Mouse (Mus musculus): ENCODE measurements around the gene Gm10490. TPM values are rescaled to one million over a fixed set of nuclear protein-coding genes. Genes with fewer than 3 reads are reported as not detected.
A peak's percentile ranks its signal among the peaks of the same experiment; 100 is the strongest.
"Not testable (repeated sequence)": the region's sequence is repeated elsewhere in the genome, so short reads cannot be mapped to it uniquely, and the experiment has no call there.

Gm10490 gene
- polyA plus RNA-seq, 1 experiment: not detected

GRCm38 (mm10) chrX:7910473-7910872 lies 1.1 kb downstream of the Gm10490 start:
- TF ChIP-seq USF1 (IDR thresholded peaks at IDR 0.05; ENCODE audit: low read depth) (no peak), MAX (IDR thresholded peaks at IDR 0.05; ENCODE audit: low read depth) (no peak), REST (IDR thresholded peaks at IDR 0.05; ENCODE audit: insufficient read depth, insufficient read length) (no peak), CEBPB (IDR thresholded peaks at IDR 0.05; ENCODE audit: insufficient read depth, poor library complexity, severe bottlenecking) (no peak), SRF (IDR thresholded peaks at IDR 0.05; ENCODE audit: control insufficient read depth, insufficient read length, low read depth) (no peak), TCF12 (IDR thresholded peaks at IDR 0.05; ENCODE audit: insufficient read depth, poor library complexity, severe bottlenecking) (no peak), POLR2AphosphoS2 (IDR thresholded peaks at IDR 0.05; ENCODE audit: insufficient read length, low read depth) (no peak), MYOG (IDR thresholded peaks at IDR 0.05; ENCODE audit: control insufficient read depth in 1 of 3, insufficient read depth in 1 of 3, insufficient read length in 2 of 3, low read depth in 2 of 3) (no peak), E2F4 (IDR thresholded peaks at IDR 0.05; ENCODE audit: insufficient read depth) (no peak), POLR2A (IDR thresholded peaks at IDR 0.05; ENCODE audit: insufficient read length, low read depth) (no peak), TCF3 (IDR thresholded peaks at IDR 0.05; ENCODE audit: insufficient read length, low read depth) (no peak), MYOD1 (IDR thresholded peaks at IDR 0.05; ENCODE audit: control insufficient read depth in 1 of 3, insufficient read length in 2 of 3, low read depth in 2 of 3) (no peak)
- Histone ChIP-seq H3ac (ENCODE audit: control insufficient read depth, insufficient read length) (no peak overlapping the region), H3K36me3 (ENCODE audit: control insufficient read depth, insufficient read depth) (no peaks in the 10 kb centered on the region), H3K4me3 (no peak overlapping the region), H3K4me2 (ENCODE audit: low read depth) (no peak overlapping the region), H3K79me2 (ENCODE audit: control insufficient read depth, insufficient read depth) (no peaks in the 10 kb centered on the region), H3K27me3 (ENCODE audit: control insufficient read depth, insufficient read depth, insufficient read length) (no peaks in the 10 kb centered on the region)

DNA sequence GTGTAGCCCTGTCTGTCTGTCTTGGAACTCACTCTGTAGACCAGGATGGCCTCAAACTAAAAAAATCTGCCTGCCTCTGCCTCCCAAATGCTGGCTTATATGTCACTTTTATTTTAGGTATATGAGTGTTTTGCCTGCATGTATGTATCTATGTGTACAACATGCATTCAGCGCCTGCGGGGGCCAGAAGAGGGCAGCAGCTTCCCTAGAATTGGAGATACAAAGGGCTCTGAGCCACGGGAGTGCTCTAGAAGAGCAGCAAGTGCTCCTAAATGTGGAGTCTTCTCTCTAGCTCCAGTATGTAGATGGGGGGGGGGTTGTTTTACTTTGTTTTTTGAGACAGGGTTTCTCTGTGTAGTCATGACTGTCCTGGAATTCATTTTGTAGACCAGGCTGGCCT lies 6.3 kb downstream of the Gm10490 start:
- not testable (repeated sequence) for H3K4me3 ChIP-seq; H3K79me2 ChIP-seq (ENCODE audit: control insufficient read depth, insufficient read depth); H3K36me3 ChIP-seq (ENCODE audit: control insufficient read depth, insufficient read depth); H3K4me2 ChIP-seq (ENCODE audit: low read depth); H3ac ChIP-seq (ENCODE audit: control insufficient read depth, insufficient read length); H3K27me3 ChIP-seq (ENCODE audit: control insufficient read depth, insufficient read depth, insufficient read length)

DNA sequence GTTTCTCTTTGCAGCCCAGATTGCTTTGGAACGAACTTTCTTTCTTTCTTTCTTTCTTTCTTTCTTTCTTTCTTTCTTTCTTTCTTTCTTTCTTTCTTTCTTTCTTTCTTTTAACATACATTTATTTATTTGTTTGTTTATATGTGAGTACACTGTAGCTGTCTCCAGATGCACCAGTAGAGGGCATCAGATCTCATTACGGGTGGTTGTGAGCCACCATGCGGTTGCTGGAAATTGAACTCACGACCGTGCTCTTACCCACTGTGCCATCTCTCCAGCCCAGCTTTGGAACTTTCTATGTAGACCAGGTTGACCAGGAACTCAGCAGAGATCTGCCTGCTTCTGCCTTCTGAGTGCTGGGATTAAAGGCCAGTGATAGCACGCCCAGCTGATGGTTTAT lies 8.6 kb downstream of the Gm10490 start:
- H3ac ChIP-seq (ENCODE audit: control insufficient read depth, insufficient read length); H3K4me3 ChIP-seq; H3K36me3 ChIP-seq (ENCODE audit: control insufficient read depth, insufficient read depth); H3K4me2 ChIP-seq (ENCODE audit: low read depth); H3K79me2 ChIP-seq (ENCODE audit: control insufficient read depth, insufficient read depth): not testable (repeated sequence)
- peaks cover 12% of the 10 kb centered on the region for H3K27me3 ChIP-seq (ENCODE audit: control insufficient read depth, insufficient read depth, insufficient read length)

- Histone ChIP-seq H3K4me3 (no peak within 1 kb of the TSS), H3K79me2 (ENCODE audit: control insufficient read depth, insufficient read depth) (no peaks in the 10 kb centered on the region), H3K4me2 (ENCODE audit: low read depth) (no peak within 1 kb of the TSS), H3K36me3 (ENCODE audit: control insufficient read depth, insufficient read depth) (no peaks in the 10 kb centered on the region), H3ac (ENCODE audit: control insufficient read depth, insufficient read length) (no peak within 1 kb of the TSS), H3K27me3 (ENCODE audit: control insufficient read depth, insufficient read depth, insufficient read length) (peaks cover 22% of the 10 kb centered on the region)
- TF ChIP-seq POLR2A (IDR thresholded peaks at IDR 0.05; ENCODE audit: insufficient read length, low read depth) (no peak), POLR2AphosphoS2 (IDR thresholded peaks at IDR 0.05; ENCODE audit: insufficient read length, low read depth) (no peak), REST (IDR thresholded peaks at IDR 0.05; ENCODE audit: insufficient read depth, insufficient read length) (no peak), E2F4 (IDR thresholded peaks at IDR 0.05; ENCODE audit: insufficient read depth) (no peak), CEBPB (IDR thresholded peaks at IDR 0.05; ENCODE audit: insufficient read depth, poor library complexity, severe bottlenecking) (no peak)
Observed at GRCm38 (mm10) chrX:7919601-7920383, 10.4 kb downstream of the Gm10490 start, which contains the start of gene Pcsk1n. Pcsk1n (plus strand) TSS chrX:7919822.

- H3K79me2 ChIP-seq (ENCODE audit: control insufficient read depth, insufficient read depth): no peaks in the 10 kb centered on the region
- no peak overlapping the region for H3K4me3 ChIP-seq
- TF ChIP-seq TCF3 (IDR thresholded peaks at IDR 0.05; ENCODE audit: insufficient read length, low read depth) (peak; percentile 36), MAX (IDR thresholded peaks at IDR 0.05; ENCODE audit: low read depth) (no peak), MYOG (IDR thresholded peaks at IDR 0.05; ENCODE audit: control insufficient read depth in 1 of 3, insufficient read depth in 1 of 3, insufficient read length in 2 of 3, low read depth in 2 of 3) (peak in 2 of 3 experiments; percentile 83 to 90), POLR2A (IDR thresholded peaks at IDR 0.05; ENCODE audit: insufficient read length, low read depth) (no peak), REST (IDR thresholded peaks at IDR 0.05; ENCODE audit: insufficient read depth, insufficient read length) (no peak), SRF (IDR thresholded peaks at IDR 0.05; ENCODE audit: control insufficient read depth, insufficient read length, low read depth) (no peak), CEBPB (IDR thresholded peaks at IDR 0.05; ENCODE audit: insufficient read depth, poor library complexity, severe bottlenecking) (no peak), E2F4 (IDR thresholded peaks at IDR 0.05; ENCODE audit: insufficient read depth) (no peak), POLR2AphosphoS2 (IDR thresholded peaks at IDR 0.05; ENCODE audit: insufficient read length, low read depth) (no peak), MYOD1 (IDR thresholded peaks at IDR 0.05; ENCODE audit: control insufficient read depth in 1 of 3, insufficient read length in 2 of 3, low read depth in 2 of 3) (peak in 2 of 3 experiments; percentile 55 to 73), USF1 (IDR thresholded peaks at IDR 0.05; ENCODE audit: low read depth) (no peak), TCF12 (IDR thresholded peaks at IDR 0.05; ENCODE audit: insufficient read depth, poor library complexity, severe bottlenecking) (no peak)
- peaks cover 22% of the 10 kb centered on the region for H3K27me3 ChIP-seq (ENCODE audit: control insufficient read depth, insufficient read depth, insufficient read length)
- no peak overlapping the region for H3K4me2 ChIP-seq (ENCODE audit: low read depth)
- no peaks in the 10 kb centered on the region for H3K36me3 ChIP-seq (ENCODE audit: control insufficient read depth, insufficient read depth)
- no peak overlapping the region for H3ac ChIP-seq (ENCODE audit: control insufficient read depth, insufficient read length)
Observed at GRCm38 (mm10) chrX:7922032-7922431, 12.7 kb downstream of the Gm10490 start.
